Mouse (Mus musculus) lung, adult 2 months (tissue): ENCODE results near the gene Shank2.

Source experiments
- CTCF ChIP-seq: fragments of 200-500 bp; IDR thresholded peaks from 2 replicates; pipeline ENCODE4 v1.5.1; 2011; ENCODE audit warnings: mild to moderate bottlenecking, low read length, control low read depth; ENCODE audit not compliant: insufficient read depth
- POLR2A ChIP-seq: fragments of 200-500 bp; IDR thresholded peaks from 2 replicates; pipeline ENCODE4 v1.6.1; 2011; ENCODE audit warnings: low read depth, mild to moderate bottlenecking, control low read depth, low read length, borderline replicate concordance; ENCODE audit errors: extremely low read depth

- TF ChIP-seq POLR2A (no peak), CTCF (no peak)
Observed at GRCm38 (mm10) chr7:144417644-144418343, 416.1 kb downstream of the Shank2 start.
